Mouse (Mus musculus): ENCODE results near the gene Poln.

GRCm38 (mm10) chr5:34194426-34194825 lies 25.2 kb upstream of the Poln start:
- TF ChIP-seq TAL1 (conservative IDR thresholded peaks at IDR 0.05; ENCODE audit: low read depth, low read length): no peak
- TF ChIP-seq CTCF (IDR thresholded peaks at IDR 0.05; ENCODE audit: low read depth, low read length): no peak
- no peak for TF ChIP-seq GATA1 (IDR thresholded peaks at IDR 0.05; ENCODE audit: borderline replicate concordance, low read length)
- no peak for TF ChIP-seq POLR2AphosphoS5 (IDR thresholded peaks at IDR 0.05; ENCODE audit: insufficient replicate concordance, low read depth, low read length)
- no peak for TF ChIP-seq GATA2 (IDR thresholded peaks at IDR 0.05; ENCODE audit: borderline replicate concordance, low read depth, low read length)
